Mouse (Mus musculus) gastrocnemius, adult 18-20 months (tissue): Measurements from ENCODE around the gene Wdr4. TPM values are rescaled to one million over a fixed set of nuclear protein-coding genes. Genes with fewer than 3 reads are reported as not detected.

Source experiments
- DNase-seq: peaks from one replicate; pipeline ENCODE4 v3.0.0; 2021; ENCODE audit warnings: low spot score
- microRNA-seq: library from miRNA; unstranded; fragments of <30 nt; microRNA quantifications from one replicate; pipeline ENCODE4 v1.2.0, GENCODE M21; 2021
- total RNA-seq, 2 experiments: library from RNA; stranded (reverse); gene quantifications; 2 replicates each; pipeline ENCODE4 v1.2.3; 2021

The Wdr4 gene
- total RNA-seq, 2 experiments from 2014 or later, result 4.6 to 7.5 TPM

DNA sequence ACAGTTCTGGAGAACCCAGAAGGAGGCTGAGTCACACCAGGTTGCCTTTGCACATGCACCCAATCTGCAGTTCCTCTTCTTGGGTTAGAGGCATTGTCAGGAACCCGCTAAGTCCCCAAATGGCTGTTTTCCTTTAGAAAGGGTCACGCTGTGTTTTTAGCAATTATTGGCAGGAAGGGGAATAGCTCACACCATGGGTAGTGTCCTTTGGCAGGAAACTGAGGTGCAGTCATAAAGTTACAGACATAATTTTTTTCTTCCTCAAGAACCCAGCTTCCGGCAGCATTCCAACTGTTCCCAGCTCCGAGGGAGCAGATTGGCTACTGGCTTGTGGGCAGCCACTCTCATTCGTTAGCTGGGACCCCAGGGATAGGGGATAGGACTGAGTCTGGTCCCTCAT is 72.0 kb downstream of the Wdr4 start:
- no peak for DNase-seq

- DNase-seq, result no peak
Measured at GRCm38 (mm10) chr17:31445061-31445731, 74.6 kb downstream of the Wdr4 start.

Small RNAs within 50 kb of the gene (microRNA-seq; reads per million reads assigned to microRNA genes)
- gene Gm24970, result not detected

Other genes with a start within 250 kb of the Wdr4 start
- 10 to 100 TPM in 1 of 2 experiments, 1 to 10 TPM in 1; 2.4 to 11.6 TPM for gene Rsph1, start 242.6 kb downstream of the Wdr4 start, total RNA-seq
- 1 to 10 TPM; 3.7 to 5.9 TPM for gene Slc37a1, start 233.2 kb downstream of the Wdr4 start, total RNA-seq
- 1 to 10 TPM in 1 of 2 experiments, under 1 TPM in 1; 1.00 to 1.6 TPM for gene Pde9a, start 133.8 kb downstream of the Wdr4 start, total RNA-seq
- 100 to 1,000 TPM; 469 to 480 TPM for gene Ndufv3, start 135 bp upstream of the Wdr4 start, total RNA-seq
- gene Pknox1, start 44.8 kb upstream of the Wdr4 start, total RNA-seq, result 10 to 100 TPM in 1 of 2 experiments, 1 to 10 TPM in 1; 5.8 to 11.4 TPM
- under 1 TPM; 0.66 to 0.69 TPM for gene Cbs, start 117.3 kb upstream of the Wdr4 start, total RNA-seq
- gene U2af1, start 138.9 kb upstream of the Wdr4 start, total RNA-seq, result 10 to 100 TPM; 62.1 to 62.7 TPM
- gene Cryaa, start 157.8 kb upstream of the Wdr4 start, total RNA-seq, result not detected